Mouse (Mus musculus) large intestine, adult 2 months (tissue): ENCODE results near the gene Trim9. TPM values are rescaled to one million over a fixed set of nuclear protein-coding genes. Genes with fewer than 3 reads are reported as not detected.

Experiments
- DNase-seq: peaks from one replicate; pipeline ENCODE4 v3.0.0-alpha.2; 2012; ENCODE audit warnings: low read depth, low spot score
- WGBS: fragments of 180-500 bp; shearing (Covaris S2); methylation state at CpG from one replicate; pipeline ENCODE4 v1.1.7; 2018; 5-methylcytosine and 5-hydroxymethylcytosine counted together
- polyA plus RNA-seq: library from polyadenylated mRNA; depleted of rRNA; stranded (reverse); fragments of >200 nt; gene quantifications from 2 replicates; pipeline ENCODE4 v1.2.3, GENCODE M21; 2012; rRNA removed

Gene Trim9
- polyA plus RNA-seq, 1 experiment: 0.10 TPM

DNA sequence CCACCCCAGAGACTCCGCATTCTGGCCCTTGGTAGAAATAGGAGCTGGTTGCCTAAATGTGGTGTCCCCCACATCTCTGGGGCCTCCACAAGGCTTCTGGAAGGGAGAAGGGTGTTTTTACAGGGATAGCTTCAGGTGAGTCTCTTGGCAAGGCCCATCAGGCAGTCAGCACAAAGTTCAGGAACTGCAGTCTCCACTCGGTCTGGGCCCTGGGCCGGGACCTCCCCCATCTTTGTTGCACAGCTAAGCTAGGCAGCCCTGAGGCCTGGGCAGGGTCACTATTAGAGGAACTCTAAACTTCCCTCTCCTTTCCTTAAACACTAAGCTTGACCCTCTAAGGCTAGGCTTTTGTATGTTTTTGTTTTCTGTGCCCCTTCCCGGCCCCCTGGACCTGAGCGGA lies 120.8 kb downstream of the Trim9 start:
- no peak for DNase-seq
- 47% methylated on average over 5 of the region's 5 CpGs for WGBS

DNA sequence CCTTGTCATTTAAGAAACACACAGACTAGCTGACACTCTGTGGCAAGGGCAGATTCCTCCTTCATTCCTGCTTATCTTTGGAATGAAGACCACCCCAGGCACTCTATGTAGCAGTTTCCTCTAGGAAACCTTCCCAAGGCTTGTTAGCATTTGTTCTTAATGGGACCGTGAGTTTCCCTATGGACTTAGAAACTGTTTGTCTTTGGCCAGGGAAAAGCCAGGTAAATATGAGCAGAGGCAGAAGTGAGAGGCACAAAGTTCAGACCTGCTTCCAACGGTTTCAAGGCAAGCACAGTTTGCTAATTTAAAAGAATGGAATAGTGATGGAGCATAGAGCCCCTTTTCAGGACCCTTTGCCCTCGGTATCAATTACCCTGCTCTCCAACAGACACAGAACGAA lies 124.1 kb downstream of the Trim9 start:
- WGBS: 56% methylated on average over 4 of the region's 4 CpGs
- no peak for DNase-seq

DNA sequence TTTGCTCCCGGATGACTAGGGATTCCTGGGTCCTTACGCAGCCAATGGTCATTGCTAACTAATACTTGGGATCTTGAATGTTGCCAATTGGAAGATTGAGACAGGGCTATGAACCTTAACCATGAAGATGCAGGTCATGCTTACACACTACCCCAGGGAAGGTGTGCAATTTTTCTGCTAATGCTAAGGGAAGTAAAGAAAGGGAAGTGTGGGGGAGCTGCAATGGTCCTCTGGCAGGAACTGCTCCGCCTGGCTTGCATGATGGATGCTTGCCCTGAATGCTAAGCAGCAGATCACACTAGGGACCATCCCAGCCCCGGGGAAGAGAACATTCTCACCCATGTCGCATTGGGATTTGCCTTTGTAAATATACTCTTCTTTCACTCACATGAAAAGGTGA lies 126.0 kb downstream of the Trim9 start:
- DNase-seq: no peak

DNA sequence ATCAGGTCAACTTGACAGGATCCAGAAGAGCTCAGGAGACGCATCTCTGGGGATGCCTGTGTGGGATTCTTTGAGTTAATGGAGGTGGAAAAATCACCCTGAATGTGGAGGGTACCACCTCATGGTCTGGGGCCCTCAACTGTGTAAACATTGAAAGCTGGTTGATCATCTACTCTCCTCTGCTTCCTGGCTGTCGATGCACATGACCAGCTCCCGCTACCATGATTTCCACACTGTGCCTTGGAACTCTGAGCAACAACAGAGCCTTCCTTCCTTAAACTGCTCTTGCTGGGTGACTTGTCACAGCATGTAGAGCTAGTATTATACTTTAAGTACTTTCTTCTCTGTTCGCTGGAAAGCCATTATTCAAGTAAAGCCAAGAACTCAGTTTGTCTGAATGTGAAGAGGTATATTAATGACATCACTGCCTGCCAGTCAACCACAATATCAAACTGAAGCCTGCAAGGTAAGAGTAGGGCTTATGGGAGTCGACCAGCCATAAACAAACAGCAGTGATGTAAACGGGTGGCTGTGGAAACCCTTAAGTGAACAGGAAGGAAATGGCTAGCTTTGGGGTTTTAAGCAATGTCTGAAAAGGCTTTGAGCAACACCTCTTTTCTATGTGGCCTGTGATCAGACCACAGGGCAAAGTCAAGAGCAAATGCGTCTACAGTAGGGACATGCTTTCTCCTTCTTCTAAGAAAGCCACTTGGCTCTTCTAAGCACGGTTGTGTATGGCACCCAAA lies 128.4 kb downstream of the Trim9 start:
- 58% methylated on average over 8 of the region's 8 CpGs for WGBS
- DNase-seq: no peak

More for the DNA sequence above, 126.0 kb downstream of the Trim9 start:
- WGBS: 68% methylated on average over 5 of the region's 5 CpGs

DNA sequence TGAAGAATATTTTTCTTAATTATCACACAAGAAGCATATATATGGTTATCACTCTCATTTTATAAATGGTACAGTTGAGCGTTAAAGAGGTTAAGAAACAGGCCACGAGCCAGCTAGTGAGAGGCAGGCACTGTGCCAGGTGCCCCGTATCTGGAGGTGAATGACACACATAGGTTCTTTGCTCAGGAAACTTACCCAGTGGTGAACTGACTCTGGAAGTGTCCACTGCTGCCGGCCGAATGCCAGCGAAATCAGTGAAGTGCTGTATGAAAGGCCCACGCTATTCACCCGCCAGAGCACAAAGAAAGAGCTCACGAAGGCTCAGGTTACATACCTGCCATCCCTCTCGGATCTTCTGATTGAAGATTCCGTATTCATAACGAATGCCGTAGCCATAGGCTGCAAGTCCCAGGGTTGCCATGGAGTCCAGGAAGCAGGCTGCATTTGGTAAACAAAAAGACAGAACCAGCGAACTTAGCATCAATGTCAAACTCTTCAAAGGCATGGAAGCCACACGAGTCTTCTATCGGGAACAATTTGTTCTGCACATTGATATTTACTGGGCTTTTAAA lies 131.1 kb downstream of the Trim9 start:
- WGBS: 81% methylated on average over 16 of the region's 16 CpGs
- no peak for DNase-seq

DNA sequence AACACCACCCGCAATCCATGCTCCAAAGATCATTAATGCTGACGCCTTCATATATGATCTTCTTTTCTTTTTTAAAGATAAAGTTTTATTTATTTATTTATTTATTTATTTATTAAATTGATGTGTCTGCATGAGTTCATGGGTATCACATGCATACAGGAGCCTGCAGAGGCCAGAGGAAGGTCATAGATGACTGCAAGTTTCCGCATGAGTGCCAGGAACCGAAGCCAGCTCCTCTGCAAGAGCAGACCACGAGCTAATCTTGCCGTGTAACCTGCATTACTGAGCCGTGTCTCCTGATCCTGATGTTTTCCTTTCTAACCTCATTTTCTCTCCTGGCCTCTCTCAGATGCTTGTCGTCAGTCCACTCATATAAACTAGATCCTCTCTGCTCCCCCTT lies 133.1 kb downstream of the Trim9 start:
- DNase-seq: no peak
- 91% methylated on average over 8 of the region's 8 CpGs for WGBS

DNA sequence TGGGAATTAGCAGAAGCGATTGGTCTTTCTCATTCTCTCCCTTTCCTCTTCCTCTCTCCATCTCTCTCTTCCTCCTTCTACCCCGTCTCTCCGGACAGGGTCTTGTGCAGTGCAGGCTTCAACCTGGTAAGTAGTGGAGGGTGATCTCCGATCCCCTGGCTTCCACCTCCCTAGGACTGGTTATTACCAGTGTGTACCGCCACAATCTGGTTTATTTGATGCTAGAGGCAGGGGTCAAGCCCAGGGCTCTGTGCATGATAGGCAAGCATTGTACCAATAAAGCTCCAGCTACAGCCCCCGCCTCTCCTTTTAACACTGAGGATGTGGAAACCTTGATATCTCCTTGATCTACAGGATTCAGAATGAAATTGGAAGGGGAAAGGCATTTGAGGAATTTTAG lies 133.8 kb downstream of the Trim9 start:
- 81% methylated on average over 6 of the region's 6 CpGs for WGBS
- DNase-seq: no peak

DNA sequence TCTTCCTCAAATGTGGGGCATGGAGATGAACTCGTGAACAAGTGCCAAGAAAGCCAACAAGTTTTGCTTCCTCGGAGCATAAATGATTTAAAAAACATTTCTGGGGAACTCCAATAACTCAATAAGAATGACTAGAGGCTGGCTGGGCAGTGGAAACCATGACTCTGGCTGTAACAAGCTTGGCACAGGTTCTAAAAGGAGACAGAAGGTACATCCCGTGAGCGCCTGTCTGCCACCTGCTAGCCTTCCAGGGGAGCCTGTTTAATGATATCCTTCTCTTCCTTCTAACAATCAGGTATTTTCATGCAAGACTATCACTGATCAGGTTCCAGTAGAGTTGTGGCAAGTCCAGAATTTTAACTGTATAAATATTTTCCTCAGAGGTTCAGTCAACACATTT lies 134.9 kb downstream of the Trim9 start:
- 62% methylated on average over 4 of the region's 4 CpGs for WGBS
- DNase-seq: no peak

DNA sequence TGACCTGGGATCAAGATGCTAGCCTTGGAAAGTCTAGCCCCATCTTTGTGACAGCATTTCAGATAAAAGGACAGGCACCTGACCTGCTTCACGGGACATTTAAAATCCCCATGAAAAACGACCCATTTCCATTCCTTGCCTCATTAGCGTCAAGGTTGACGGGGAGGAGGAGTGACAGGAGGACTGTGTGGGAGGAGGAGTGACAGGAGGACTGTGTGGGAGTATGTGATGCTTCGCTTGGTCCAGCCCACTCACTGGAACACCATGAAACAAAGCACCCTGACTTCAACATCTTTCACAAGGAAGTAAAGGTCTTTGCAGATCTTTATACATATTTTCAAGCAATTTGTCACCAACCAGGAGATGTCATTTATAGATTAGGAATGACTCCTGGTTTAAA lies 139.2 kb downstream of the Trim9 start:
- no peak for DNase-seq
- WGBS: 69% methylated on average over 5 of the region's 5 CpGs

DNA sequence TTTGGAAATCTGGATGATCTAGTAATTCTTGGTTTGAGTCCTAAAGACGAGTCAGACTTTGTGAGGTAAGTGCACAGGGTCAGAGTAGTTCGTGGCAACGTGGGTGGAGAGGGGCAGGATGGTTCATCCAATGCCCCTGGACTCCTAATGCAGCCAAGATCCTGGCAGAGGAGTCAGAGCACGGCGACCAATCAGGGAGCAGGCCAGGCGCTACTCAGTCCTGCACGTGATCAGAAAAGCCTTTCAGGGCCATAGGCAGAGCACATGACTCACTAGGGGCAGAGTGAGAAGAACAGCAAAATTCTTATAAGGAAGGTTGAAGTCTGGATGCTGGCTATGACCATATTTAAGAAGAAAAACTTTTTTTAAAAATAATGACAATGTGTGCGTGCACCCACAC lies 143.0 kb downstream of the Trim9 start:
- WGBS: 78% methylated on average over 8 of the region's 8 CpGs
- no peak for DNase-seq

DNA sequence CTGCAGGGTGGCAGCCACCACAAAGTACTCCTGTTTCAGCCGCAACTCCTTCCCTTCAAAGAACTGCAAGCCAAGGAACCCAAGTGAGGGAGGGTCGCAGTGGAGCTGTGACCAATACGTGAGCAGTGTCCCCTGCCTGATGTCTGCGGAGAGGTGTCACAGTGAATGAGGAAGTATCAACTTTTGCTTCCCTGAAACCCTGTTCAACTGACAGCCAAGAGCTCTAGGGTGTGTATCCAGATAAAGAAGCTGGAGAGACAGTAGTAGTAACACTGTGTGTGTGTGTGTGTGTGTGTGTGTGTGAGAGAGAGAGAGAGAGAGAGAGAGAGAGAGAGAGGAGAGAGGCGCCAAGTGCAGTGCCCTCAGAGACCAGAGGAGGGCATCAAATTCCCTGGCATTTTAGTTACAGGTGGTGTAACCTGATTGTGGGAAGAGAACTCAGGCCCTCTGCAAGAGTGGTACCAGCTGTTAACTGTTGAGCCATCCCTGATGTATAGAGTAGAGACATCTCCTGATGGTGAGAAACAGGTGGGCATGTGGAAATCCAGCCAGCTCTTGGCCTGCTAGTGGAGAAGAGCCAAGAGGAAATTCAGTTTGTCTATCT lies 145.4 kb downstream of the Trim9 start:
- WGBS: 74% methylated on average over 5 of the region's 5 CpGs
- DNase-seq: no peak

DNA sequence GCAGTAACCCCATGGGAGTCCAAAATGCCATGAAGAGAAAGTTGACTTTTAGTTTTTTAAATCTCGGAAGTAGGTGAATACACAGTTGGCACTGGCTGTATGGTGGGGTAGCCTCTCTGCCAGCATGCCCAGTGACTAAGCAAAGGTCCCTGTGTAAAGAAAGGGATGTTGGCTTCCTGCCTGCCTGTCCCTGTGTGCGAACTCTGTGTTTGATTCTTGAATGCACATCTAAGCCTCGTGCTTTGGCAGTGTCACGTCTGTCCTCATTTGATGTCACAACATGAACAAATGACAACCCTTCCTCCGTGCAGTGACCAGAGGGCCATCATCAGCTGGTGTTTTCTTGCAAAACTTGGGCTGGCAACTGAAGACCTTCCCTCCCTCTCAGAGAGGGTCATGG lies 151.1 kb downstream of the Trim9 start:
- 85% methylated on average over 5 of the region's 5 CpGs for WGBS
- no peak for DNase-seq

DNA sequence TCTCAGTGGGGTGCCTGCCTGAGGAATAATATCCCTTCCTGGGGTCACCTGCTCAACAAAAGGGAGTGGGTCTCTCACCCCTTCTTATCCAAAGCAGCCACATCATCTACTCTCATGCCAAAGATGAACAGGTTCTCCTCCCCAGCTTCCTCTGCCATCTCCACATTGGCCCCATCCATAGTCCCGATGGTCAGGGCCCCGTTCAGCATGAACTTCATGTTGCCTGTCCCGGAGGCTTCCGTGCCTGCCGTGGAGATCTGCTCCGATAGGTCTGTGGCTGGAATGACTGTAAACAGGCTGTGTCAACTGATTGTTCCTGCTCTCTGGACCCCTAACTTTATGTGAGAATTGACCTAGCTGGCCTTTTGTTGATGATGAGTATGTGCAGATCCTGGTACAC lies 152.0 kb downstream of the Trim9 start:
- DNase-seq: no peak
- 91% methylated on average over 6 of the region's 6 CpGs for WGBS

Other genes starting within 250 kb of the Trim9 start
- gene Nin, start 233.9 kb downstream of the Trim9 start, polyA plus RNA-seq: 2.1 and 4.2 TPM in 2 replicates
- not detected in 2 replicates for gene Abhd12b, start 193.5 kb downstream of the Trim9 start, polyA plus RNA-seq
- gene Pygl, start 116.1 kb downstream of the Trim9 start, polyA plus RNA-seq: 2.5 and 6.0 TPM in 2 replicates
- gene Tmx1, start 105.5 kb upstream of the Trim9 start, polyA plus RNA-seq: 7.7 TPM in 2 replicates